Mouse (Mus musculus): ENCODE data around the gene Tectb. TPM values are rescaled to one million over a fixed set of nuclear protein-coding genes. Genes with fewer than 3 reads are reported as not detected.

Gene Tectb
- polyA plus RNA-seq (2015; fragmentation: Nextera tagmentation; extraction: Ambion mirVana): not detected in 2 replicates

GRCm38 (mm10) chr19:55180433-55180832 is at the start of gene Tectb:
Tectb (plus strand) TSS chr19:55180733.

DNA sequence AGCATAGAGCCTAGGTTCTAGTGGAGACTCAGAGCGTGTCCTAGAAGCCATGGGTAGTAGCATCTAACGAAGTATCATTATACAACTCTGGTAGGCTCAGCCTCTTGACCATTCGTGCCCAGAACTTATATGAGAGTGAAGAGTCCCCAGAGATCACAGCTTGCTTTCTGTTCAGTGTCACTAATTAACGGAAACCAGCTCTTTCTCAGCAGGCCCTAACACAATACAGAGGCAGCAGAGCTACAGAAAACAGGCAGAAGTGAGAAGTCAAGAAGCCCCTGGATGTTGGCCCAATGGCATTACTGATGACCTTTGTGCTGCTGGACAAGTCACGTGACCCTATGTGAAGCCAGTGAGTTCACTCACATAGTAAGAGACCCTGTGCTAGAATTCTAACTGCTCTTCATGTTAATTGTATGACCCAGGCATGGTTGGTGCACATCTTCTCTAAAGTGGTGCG is 60.7 kb downstream of the Tectb start, which contains the start of gene Gucy2g:
Gene Gucy2g, minus strand, starts transcription at position 51 of the 460 bp plus-strand sequence.

Other genes with a start within 250 kb of the Tectb start
- gene Gpam, start 53.5 kb upstream of the Tectb start, polyA plus RNA-seq (2015; fragmentation: Nextera tagmentation; extraction: Ambion mirVana): 5.6 and 6.9 TPM in 2 replicates
- 0.10 and 0.11 TPM in 2 replicates for gene Gucy2g, start 60.5 kb downstream of the Tectb start, polyA plus RNA-seq (2015; fragmentation: Nextera tagmentation; extraction: Ambion mirVana)
- gene Acsl5, start 71.2 kb downstream of the Tectb start, polyA plus RNA-seq (2015; fragmentation: Nextera tagmentation; extraction: Ambion mirVana): 161 and 166 TPM in 2 replicates
- 61.5 and 62.2 TPM in 2 replicates for gene Zdhhc6, start 135.3 kb downstream of the Tectb start, polyA plus RNA-seq (2015; fragmentation: Nextera tagmentation; extraction: Ambion mirVana)
- gene Vti1a, start 135.6 kb downstream of the Tectb start, polyA plus RNA-seq (2015; fragmentation: Nextera tagmentation; extraction: Ambion mirVana): 20.6 and 22.7 TPM in 2 replicates

All from spleen, postnatal 0 days (tissue).